Mouse (Mus musculus) intestine, embryonic 14.5 days (tissue): ENCODE measurements at regions not wholly inside any gene's neighbourhood (a gene's known extent, or its start where the extent isn't known, plus 50 kb on each side); places are given as distances from the start of the nearest gene placed in this dataset.
"Not testable (repeated sequence)": the region's sequence is repeated elsewhere in the genome, so short reads cannot be mapped to it uniquely, and the experiment has no call there.

Source experiments
- ATAC-seq: fragments of 200-750 bp; cut with Nextera tagmentation; replicated peaks from 2 replicates; pipeline ENCODE4 v1.8.0; 2017; ENCODE audit warnings: low read depth, moderate number of reproducible peaks, moderate TSS enrichment, moderate library complexity; ENCODE audit not compliant: low FRiP score, low TSS enrichment
- DNase-seq: peaks from one replicate; pipeline ENCODE4 v3.0.0-alpha.2; 2018; ENCODE audit warnings: low spot score
- H3K27ac ChIP-seq: fragments of 300-500 bp; sonication (generic); 2 replicates; pipeline ENCODE4 v1.5.1; 2014; ENCODE audit warnings: low read depth, mild to moderate bottlenecking, control low read depth
- H3K27me3 ChIP-seq: fragments of 300-500 bp; sonication (generic); replicated peaks from 2 replicates; pipeline ENCODE4 v1.6.1; 2014; ENCODE audit warnings: low read length, control low read depth; ENCODE audit not compliant: control insufficient read depth, insufficient read depth
- H3K36me3 ChIP-seq: fragments of 300-500 bp; sonication (generic); 2 replicates; pipeline ENCODE4 v1.6.1; 2014; ENCODE audit warnings: low read length, control low read depth; ENCODE audit not compliant: control insufficient read depth, insufficient read depth
- H3K4me1 ChIP-seq: fragments of 300-500 bp; sonication (generic); replicated peaks from 2 replicates; pipeline ENCODE4 v1.6.1; 2014; ENCODE audit warnings: low read length, control low read depth, mixed read lengths; ENCODE audit not compliant: control insufficient read depth, insufficient read depth
- H3K4me2 ChIP-seq: fragments of 300-500 bp; sonication (generic); 2 replicates; pipeline ENCODE4 v1.6.1; 2014; ENCODE audit warnings: low read length
- H3K4me3 ChIP-seq: fragments of 300-500 bp; sonication (generic); 2 replicates; pipeline ENCODE4 v1.5.1; 2014; ENCODE audit warnings: low read depth, low read length, control low read depth, mixed read lengths
- H3K9ac ChIP-seq: fragments of 300-500 bp; sonication (generic); 2 replicates; pipeline ENCODE4 v1.6.1; 2014; ENCODE audit warnings: mild to moderate bottlenecking, low read length
- H3K9me3 ChIP-seq: fragments of 300-500 bp; sonication (generic); 2 replicates; pipeline ENCODE4 v1.6.1; 2016; ENCODE audit warnings: low read length, control low read depth; ENCODE audit not compliant: control insufficient read depth
- WGBS: fragments of 180-500 bp; shearing (Covaris S2); extraction: QIAGEN DNeasy Blood & Tissue Kit; methylation state at CpG from one replicate; pipeline ENCODE4 v1.1.7; 2014; 5-methylcytosine and 5-hydroxymethylcytosine counted together

- H3K9ac ChIP-seq, result no peak overlapping the region
- DNase-seq (no peak), ATAC-seq (0 out of 2 replicates have a peak, but pooled peaks have one; percentile 54)
- H3K4me2 ChIP-seq, result no peak overlapping the region
- no peak overlapping the region for H3K4me3 ChIP-seq
- 58% methylated on average over 10 of the region's 10 CpGs for WGBS
- H3K36me3 ChIP-seq, result no peaks in the 10 kb centered on the region
- H3K27ac ChIP-seq, result no peak overlapping the region
- no peaks in the 10 kb centered on the region for H3K27me3 ChIP-seq
- H3K4me1 ChIP-seq, result peaks cover 15% of the 10 kb centered on the region; the same call in 1 of the 2 replicates
- H3K9me3 ChIP-seq, result no peaks in the 10 kb centered on the region
Observed at GRCm38 (mm10) chr9:14056410-14057172, 218.3 kb upstream of the Sesn3 start.

- WGBS, result 40% methylated on average over 5 of the region's 5 CpGs
- H3K4me2 ChIP-seq, result no peak overlapping the region
- H3K27ac ChIP-seq, result 0 out of 2 replicates have a peak overlapping the region, but pooled peaks have one; percentile 16
- H3K4me3 ChIP-seq, result no peak overlapping the region
- ATAC-seq, result no peak
- peaks cover 15% of the 10 kb centered on the region; the same call in 1 of the 2 replicates for H3K4me1 ChIP-seq
- H3K27me3 ChIP-seq, result no peaks in the 10 kb centered on the region
- H3K9ac ChIP-seq, result no peak overlapping the region
- H3K9me3 ChIP-seq, result no peaks in the 10 kb centered on the region
- no peaks in the 10 kb centered on the region for H3K36me3 ChIP-seq
- DNase-seq, result no peak
Observed at GRCm38 (mm10) chr9:14058592-14059227, 216.2 kb upstream of the Sesn3 start.

GRCm38 (mm10) chr9:14059228-14059779, 215.6 kb upstream of the Sesn3 start:
- Histone ChIP-seq H3K36me3 (no peaks in the 10 kb centered on the region), H3K4me2 (no peak overlapping the region), H3K27me3 (no peaks in the 10 kb centered on the region), H3K9me3 (no peaks in the 10 kb centered on the region), H3K4me1 (peaks cover 15% of the 10 kb centered on the region; the same call in 1 of the 2 replicates), H3K27ac (0 out of 2 replicates have a peak overlapping the region, but pooled peaks have one; percentile 16), H3K4me3 (no peak overlapping the region), H3K9ac (no peak overlapping the region)
- DNase-seq (no peak), ATAC-seq (no peak)
- 57% methylated on average over 7 of the region's 7 CpGs for WGBS

- H3K27me3 ChIP-seq, result no peaks in the 10 kb centered on the region
- H3K4me2 ChIP-seq, result no peak overlapping the region
- no peaks in the 10 kb centered on the region for H3K36me3 ChIP-seq
- H3K9me3 ChIP-seq, result peaks cover 5% of the 10 kb centered on the region; the same call in 1 of the 2 replicates
- DNase-seq (no peak), ATAC-seq (no peak)
- H3K9ac ChIP-seq, result no peak overlapping the region
- H3K27ac ChIP-seq, result no peak overlapping the region
- 100% methylated on average over 2 of the region's 2 CpGs for WGBS
- H3K4me3 ChIP-seq, result no peak overlapping the region
- peaks cover 15% of the 10 kb centered on the region; the same call in 1 of the 2 replicates for H3K4me1 ChIP-seq
Observed at GRCm38 (mm10) chr9:14060257-14060656, 214.6 kb upstream of the Sesn3 start.

- WGBS, result 74% methylated on average over 5 of the region's 5 CpGs
- no peaks in the 10 kb centered on the region for H3K36me3 ChIP-seq
- H3K27me3 ChIP-seq, result no peaks in the 10 kb centered on the region
- peaks cover 12% of the 10 kb centered on the region; the same call in 1 of the 2 replicates for H3K4me1 ChIP-seq
- peaks cover 10% of the 10 kb centered on the region; the same call in 1 of the 2 replicates for H3K9me3 ChIP-seq
- no peak overlapping the region for H3K9ac ChIP-seq
- H3K4me3 ChIP-seq, result no peak overlapping the region
- ATAC-seq (no peak), DNase-seq (peak; percentile 46)
- H3K4me2 ChIP-seq, result no peak overlapping the region
- H3K27ac ChIP-seq, result no peak overlapping the region
Observed at GRCm38 (mm10) chr9:14061389-14061788, 213.5 kb upstream of the Sesn3 start.

GRCm38 (mm10) chr9:14061840-14062239, 213.0 kb upstream of the Sesn3 start:
- Histone ChIP-seq H3K9me3 (peaks cover 10% of the 10 kb centered on the region; the same call in 1 of the 2 replicates), H3K36me3 (no peaks in the 10 kb centered on the region), H3K4me2 (no peak overlapping the region), H3K27me3 (no peaks in the 10 kb centered on the region), H3K27ac (no peak overlapping the region), H3K9ac (no peak overlapping the region), H3K4me1 (peaks cover 8% of the 10 kb centered on the region; the same call in 1 of the 2 replicates), H3K4me3 (no peak overlapping the region)
- DNase-seq (no peak), ATAC-seq (no peak)
- WGBS, result 65% methylated on average over 9 of the region's 9 CpGs

- no peak overlapping the region for H3K4me2 ChIP-seq
- no peaks in the 10 kb centered on the region for H3K27me3 ChIP-seq
- H3K4me3 ChIP-seq, result no peak overlapping the region
- DNase-seq (peak; percentile 32), ATAC-seq (no peak)
- no peaks in the 10 kb centered on the region for H3K36me3 ChIP-seq
- 83% methylated on average over 1 of the region's 1 CpGs for WGBS
- peaks cover 10% of the 10 kb centered on the region; the same call in 1 of the 2 replicates for H3K9me3 ChIP-seq
- peaks cover 8% of the 10 kb centered on the region; the same call in 1 of the 2 replicates for H3K4me1 ChIP-seq
- no peak overlapping the region for H3K9ac ChIP-seq
- no peak overlapping the region for H3K27ac ChIP-seq
Observed at GRCm38 (mm10) chr9:14062706-14063105, 212.2 kb upstream of the Sesn3 start.

- not testable (repeated sequence) for H3K9ac ChIP-seq, H3K4me2 ChIP-seq, H3K4me1 ChIP-seq, H3K27ac ChIP-seq, ATAC-seq, H3K9me3 ChIP-seq, H3K4me3 ChIP-seq, H3K36me3 ChIP-seq, H3K27me3 ChIP-seq, DNase-seq
- WGBS, result 88% methylated on average over 7 of the region's 7 CpGs
Observed at GRCm38 (mm10) chr9:14066741-14067140, 208.1 kb upstream of the Sesn3 start.
